Mouse (Mus musculus) liver, embryonic 14.5 days (tissue): ENCODE data around the gene Brinp2.

Source experiments
- CTCF ChIP-seq: IDR thresholded peaks from 2 replicates; pipeline ENCODE4 v1.5.1; 2016; ENCODE audit warnings: antibody characterized with exemption, low read depth, control low read depth
- EP300 ChIP-seq: IDR thresholded peaks from 2 replicates; pipeline ENCODE4 v1.6.1; 2016; ENCODE audit warnings: antibody characterized with exemption, low read depth

- no peak for TF ChIP-seq EP300
- TF ChIP-seq CTCF: no peak
These were observed 5.8 kb upstream of the Brinp2 start, which contains the start of gene Astn1 for GRCm38 (mm10) chr1:158361964-158362291.
